Mouse (Mus musculus) kidney, embryonic 14.5 days (tissue): ENCODE results near the gene Rev1. TPM values are rescaled to one million over a fixed set of nuclear protein-coding genes. Genes with fewer than 3 reads are reported as not detected.

ENCODE experiments used
- ATAC-seq: fragments of 200-750 bp; cut with Nextera tagmentation; 2 replicates; pipeline ENCODE4 v1.8.0; 2017; ENCODE audit warnings: moderate number of reproducible peaks, mild to moderate bottlenecking, moderate TSS enrichment, moderate library complexity; ENCODE audit not compliant: low FRiP score, low TSS enrichment
- H3K27ac ChIP-seq: fragments of 300-500 bp; sonication (generic); 2 replicates; pipeline ENCODE4 v1.5.1; 2014; ENCODE audit warnings: low read depth, mild to moderate bottlenecking, low read length, moderate library complexity, mixed read lengths
- H3K27me3 ChIP-seq: fragments of 300-500 bp; sonication (generic); 2 replicates; pipeline ENCODE4 v1.6.1; 2014; ENCODE audit warnings: mild to moderate bottlenecking, low read length; ENCODE audit not compliant: control insufficient read depth, insufficient read depth
- H3K36me3 ChIP-seq: fragments of 300-500 bp; sonication (generic); 2 replicates; pipeline ENCODE4 v1.6.1; 2014; ENCODE audit warnings: low read length, mixed read lengths; ENCODE audit not compliant: control insufficient read depth, insufficient read depth
- H3K4me1 ChIP-seq: fragments of 300-500 bp; sonication (generic); 2 replicates; pipeline ENCODE4 v1.6.1; 2014; ENCODE audit warnings: low read length, mixed read lengths; ENCODE audit not compliant: control insufficient read depth, insufficient read depth
- H3K4me2 ChIP-seq: fragments of 300-500 bp; sonication (generic); replicated peaks from 2 replicates; pipeline ENCODE4 v1.6.1; 2014; ENCODE audit warnings: low read depth, mild to moderate bottlenecking, low read length
- H3K4me3 ChIP-seq: fragments of 300-500 bp; sonication (generic); 2 replicates; pipeline ENCODE4 v1.5.1; 2014; ENCODE audit warnings: mild to moderate bottlenecking, low read length
- H3K9ac ChIP-seq: fragments of 300-500 bp; sonication (generic); 2 replicates; pipeline ENCODE4 v1.6.1; 2014; ENCODE audit warnings: low read depth, mild to moderate bottlenecking, low read length, moderate library complexity
- H3K9me3 ChIP-seq: fragments of 300-500 bp; sonication (generic); 2 replicates; pipeline ENCODE4 v1.6.1; 2016; ENCODE audit warnings: low read length; ENCODE audit not compliant: control insufficient read depth
- WGBS: fragments of 180-500 bp; shearing (Covaris S2); extraction: QIAGEN DNeasy Blood & Tissue Kit; methylation state at CpG from one replicate; pipeline ENCODE4 v1.1.7; 2014; 5-methylcytosine and 5-hydroxymethylcytosine counted together
- polyA plus RNA-seq: library from polyadenylated mRNA; unstranded; fragments of >200 nt; fragmentation: Nextera tagmentation; extraction: Ambion mirVana; gene quantifications from 2 replicates; pipeline ENCODE4 v1.2.1, GENCODE M21; 2014

Rev1 gene
- polyA plus RNA-seq, 1 experiment from 2014 or later: 35.5 TPM

DNA sequence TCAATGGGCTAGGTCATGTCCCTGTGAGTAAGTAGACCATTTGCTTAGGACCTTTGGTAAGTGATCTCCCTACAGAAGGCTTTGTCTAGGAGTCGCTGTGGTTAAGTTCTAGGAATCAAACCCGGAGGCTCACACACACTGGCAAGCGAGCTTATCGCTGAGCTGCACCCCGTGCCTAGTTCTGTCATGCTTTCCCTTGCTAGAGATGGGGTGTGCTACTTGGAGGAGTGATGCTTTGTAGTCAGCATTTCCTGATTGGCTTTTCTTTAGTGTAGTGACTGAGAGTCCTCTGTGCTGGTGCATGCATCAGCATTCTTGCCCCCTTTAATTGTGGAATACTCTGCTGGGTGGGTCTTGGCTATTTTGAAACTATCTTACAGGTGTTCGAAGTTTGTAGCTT lies 118.0 kb downstream of the Rev1 start:
- Histone ChIP-seq H3K4me2 (no peak overlapping the region), H3K9ac (no peak overlapping the region), H3K4me1 (no peaks in the 10 kb centered on the region), H3K27ac (no peak overlapping the region), H3K27me3 (no peaks in the 10 kb centered on the region), H3K36me3 (no peaks in the 10 kb centered on the region), H3K4me3 (no peak overlapping the region), H3K9me3 (no peaks in the 10 kb centered on the region)
- no peak for ATAC-seq
- 83% methylated on average over 6 of the region's 6 CpGs for WGBS

DNA sequence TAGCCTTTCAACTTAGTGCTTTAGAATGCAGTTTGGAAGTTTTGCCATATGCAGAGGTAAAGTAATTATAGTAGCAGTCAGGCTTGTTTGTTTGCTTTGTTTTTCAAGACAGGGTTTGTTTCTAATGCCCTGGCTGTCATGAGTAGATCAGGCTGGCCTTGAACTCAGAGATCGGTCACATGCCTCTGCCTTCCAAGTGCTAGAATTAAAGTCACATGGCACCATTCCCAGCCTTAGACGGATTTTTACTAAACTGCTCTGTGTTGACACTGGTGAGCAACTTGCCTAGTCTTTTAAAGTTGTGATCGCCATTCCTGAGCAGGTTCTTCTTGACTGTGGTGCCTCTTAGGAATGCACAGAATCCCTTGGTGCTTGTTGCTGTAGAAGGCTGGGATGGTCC lies 122.9 kb downstream of the Rev1 start:
- Histone ChIP-seq H3K27me3 (no peaks in the 10 kb centered on the region), H3K9me3 (no peaks in the 10 kb centered on the region), H3K9ac (no peak overlapping the region), H3K36me3 (no peaks in the 10 kb centered on the region), H3K27ac (no peak overlapping the region), H3K4me3 (no peak overlapping the region), H3K4me1 (no peaks in the 10 kb centered on the region), H3K4me2 (no peak overlapping the region)
- no peak for ATAC-seq
- 80% methylated on average over 3 of the region's 3 CpGs for WGBS

DNA sequence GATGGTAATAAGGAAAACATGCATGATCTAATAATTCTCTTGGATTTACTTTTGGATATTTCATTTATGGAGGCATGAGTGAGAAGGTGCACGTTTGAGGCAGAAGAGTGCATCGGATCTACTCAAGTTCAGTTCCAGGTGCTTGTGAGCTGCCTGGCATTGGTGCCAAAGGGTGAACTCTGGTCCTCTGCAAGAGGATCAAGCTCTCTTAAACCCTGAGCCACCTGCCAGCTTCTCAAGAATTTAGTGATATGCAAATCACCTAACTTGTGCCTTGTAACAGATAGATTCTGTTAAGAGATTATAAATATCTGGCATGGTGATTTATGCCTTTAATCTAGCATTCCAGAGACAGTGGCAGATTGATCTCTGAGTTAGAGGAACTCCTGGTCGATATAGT lies 126.6 kb downstream of the Rev1 start:
- H3K27me3 ChIP-seq: no peaks in the 10 kb centered on the region
- H3K9ac ChIP-seq: no peak overlapping the region
- H3K27ac ChIP-seq: no peak overlapping the region
- H3K4me2 ChIP-seq: no peak overlapping the region
- no peaks in the 10 kb centered on the region for H3K9me3 ChIP-seq
- H3K4me3 ChIP-seq: no peak overlapping the region
- ATAC-seq: no peak
- 85% methylated on average over 3 of the region's 3 CpGs for WGBS
- no peaks in the 10 kb centered on the region for H3K36me3 ChIP-seq
- H3K4me1 ChIP-seq: peaks cover 11% of the 10 kb centered on the region

Other genes with a start within 250 kb of the Rev1 start
- 27.6 and 36.0 TPM in 2 replicates for gene Mitd1, start 239.4 kb downstream of the Rev1 start, polyA plus RNA-seq
- gene Mrpl30, start 239.3 kb downstream of the Rev1 start, polyA plus RNA-seq: 269 and 340 TPM in 2 replicates
- gene Lyg2, start 213.3 kb downstream of the Rev1 start, polyA plus RNA-seq: not detected in 2 replicates
- gene Lyg1, start 172.0 kb downstream of the Rev1 start, polyA plus RNA-seq: not detected in 2 replicates
- gene Txndc9, start 131.9 kb downstream of the Rev1 start, polyA plus RNA-seq: 132 and 156 TPM in 2 replicates
- 29.9 and 38.4 TPM in 2 replicates for gene Eif5b, start 131.8 kb downstream of the Rev1 start, polyA plus RNA-seq